Mouse (Mus musculus) embryonic facial prominence, embryonic 14.5 days (tissue): ENCODE results near the gene Bdnf. TPM values are rescaled to one million over a fixed set of nuclear protein-coding genes. Genes with fewer than 3 reads are reported as not detected.

Experiments
- ATAC-seq: fragments of 200-750 bp; cut with Nextera tagmentation; 2 replicates; pipeline ENCODE4 v1.8.0; 2017; ENCODE audit warnings: low read depth, moderate number of reproducible peaks, moderate TSS enrichment
- DNase-seq: peaks from one replicate; pipeline ENCODE4 v3.0.0-alpha.2; 2015; ENCODE audit warnings: low spot score
- H3K27ac ChIP-seq: fragments of 300-500 bp; sonication (generic); replicated peaks from 2 replicates; pipeline ENCODE4 v1.5.1; 2014; ENCODE audit warnings: low read depth, mild to moderate bottlenecking, low read length, moderate library complexity
- H3K27me3 ChIP-seq: fragments of 300-500 bp; sonication (generic); replicated peaks from 2 replicates; pipeline ENCODE4 v1.6.1; 2014; ENCODE audit warnings: low read length; ENCODE audit not compliant: control insufficient read depth, insufficient read depth
- H3K36me3 ChIP-seq: fragments of 300-500 bp; sonication (generic); 2 replicates; pipeline ENCODE4 v1.6.1; 2014; ENCODE audit warnings: low read length, mixed read lengths; ENCODE audit not compliant: control insufficient read depth, insufficient read depth
- H3K4me1 ChIP-seq: fragments of 300-500 bp; sonication (generic); 2 replicates; pipeline ENCODE4 v1.6.1; 2014; ENCODE audit warnings: antibody characterized with exemption, low read length; ENCODE audit not compliant: control insufficient read depth, insufficient read depth
- H3K4me2 ChIP-seq: fragments of 300-500 bp; sonication (generic); 2 replicates; pipeline ENCODE4 v1.6.1; 2014; ENCODE audit warnings: low read depth, mild to moderate bottlenecking, low read length, moderate library complexity, mixed read lengths
- H3K4me3 ChIP-seq: fragments of 300-500 bp; sonication (generic); 2 replicates; pipeline ENCODE4 v1.5.1; 2014; ENCODE audit warnings: low read depth, mild to moderate bottlenecking, low read length
- H3K9ac ChIP-seq: fragments of 300-500 bp; sonication (generic); 2 replicates; pipeline ENCODE4 v1.6.1; 2014; ENCODE audit warnings: low read depth, mild to moderate bottlenecking, low read length, moderate library complexity, mixed read lengths
- H3K9me3 ChIP-seq: fragments of 300-500 bp; sonication (generic); 2 replicates; pipeline ENCODE4 v1.6.1; 2016; ENCODE audit warnings: low read length; ENCODE audit not compliant: control insufficient read depth
- WGBS: fragments of 180-500 bp; shearing (Covaris S2); extraction: QIAGEN DNeasy Blood & Tissue Kit; methylation state at CpG from one replicate; pipeline ENCODE4 v1.1.7; 2014; 5-methylcytosine and 5-hydroxymethylcytosine counted together
- polyA plus RNA-seq: library from polyadenylated mRNA; unstranded; fragments of >200 nt; fragmentation: Nextera tagmentation; extraction: Ambion mirVana; gene quantifications from 2 replicates; pipeline ENCODE4 v1.2.1, GENCODE M21; 2014

The Bdnf gene
- polyA plus RNA-seq, 1 experiment from 2014 or later: 3.6 TPM

DNA sequence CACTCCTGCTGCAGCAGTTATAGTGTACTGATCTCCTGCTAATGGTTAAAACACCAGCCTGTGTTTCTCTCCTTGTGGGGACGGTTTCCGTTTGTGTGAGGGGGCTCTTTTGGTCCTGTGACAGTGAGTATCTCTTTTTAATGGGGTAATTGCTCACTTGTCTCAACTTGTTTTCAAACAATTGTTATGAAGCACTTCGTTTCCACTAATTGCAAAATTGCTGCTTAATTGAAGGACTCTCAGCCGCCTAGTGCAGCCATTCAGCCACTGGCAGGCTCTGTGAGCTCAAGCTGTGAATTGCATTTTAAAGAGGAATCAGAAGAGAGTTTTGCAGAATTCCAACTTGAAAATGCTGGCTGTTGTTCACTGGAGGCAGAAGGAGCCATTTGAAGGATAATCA lies 22.7 kb downstream of the Bdnf start:
- H3K4me3 ChIP-seq: no peak overlapping the region
- 13% methylated on average over 4 of the region's 4 CpGs for WGBS
- DNase-seq (peak; percentile 31), ATAC-seq (no peak)
- no peak overlapping the region for H3K4me2 ChIP-seq
- H3K4me1 ChIP-seq: no peaks in the 10 kb centered on the region
- no peak overlapping the region for H3K9ac ChIP-seq
- H3K9me3 ChIP-seq: no peaks in the 10 kb centered on the region
- peaks cover 3% of the 10 kb centered on the region; the same call in 1 of the 2 replicates for H3K27me3 ChIP-seq
- H3K36me3 ChIP-seq: no peaks in the 10 kb centered on the region
- H3K27ac ChIP-seq: no peak overlapping the region

DNA sequence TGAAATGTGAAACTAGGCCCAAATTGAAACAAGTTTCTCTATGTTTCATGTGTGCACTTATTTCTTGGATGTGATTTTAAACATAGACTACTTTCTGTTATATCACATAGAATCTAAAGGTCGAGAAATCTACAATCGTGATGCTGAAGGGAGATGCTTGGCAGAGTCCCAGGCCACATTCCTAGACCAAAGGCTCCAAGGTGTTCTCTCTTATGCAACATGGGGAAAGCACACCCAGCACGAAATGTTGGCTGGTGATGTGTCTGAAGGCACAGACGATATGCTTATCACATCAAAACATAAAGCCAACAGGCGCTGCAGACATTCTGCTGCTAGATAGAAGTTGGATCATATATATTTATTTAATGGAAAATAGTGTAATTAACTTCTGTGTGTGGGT lies 25.8 kb downstream of the Bdnf start:
- 55% methylated on average over 5 of the region's 5 CpGs for WGBS

GRCm38 (mm10) chr2:109703588-109703987 lies 29.1 kb downstream of the Bdnf start:
- H3K9ac ChIP-seq: no peak overlapping the region
- 76% methylated on average over 4 of the region's 4 CpGs for WGBS
- H3K9me3 ChIP-seq: no peaks in the 10 kb centered on the region
- H3K4me3 ChIP-seq: no peak overlapping the region
- no peaks in the 10 kb centered on the region for H3K27me3 ChIP-seq
- ATAC-seq: no peak
- no peak for DNase-seq
- no peak overlapping the region for H3K4me2 ChIP-seq
- H3K36me3 ChIP-seq: no peaks in the 10 kb centered on the region
- H3K27ac ChIP-seq: no peak overlapping the region
- no peaks in the 10 kb centered on the region for H3K4me1 ChIP-seq

More for the DNA sequence above, 25.8 kb downstream of the Bdnf start:
- no peak for ATAC-seq
- DNase-seq: no peak
- no peak overlapping the region for H3K9ac ChIP-seq
- no peaks in the 10 kb centered on the region for H3K36me3 ChIP-seq
- H3K27me3 ChIP-seq: no peaks in the 10 kb centered on the region
- H3K4me2 ChIP-seq: no peak overlapping the region
- H3K4me1 ChIP-seq: no peaks in the 10 kb centered on the region
- H3K4me3 ChIP-seq: no peak overlapping the region
- H3K9me3 ChIP-seq: no peaks in the 10 kb centered on the region
- H3K27ac ChIP-seq: no peak overlapping the region

DNA sequence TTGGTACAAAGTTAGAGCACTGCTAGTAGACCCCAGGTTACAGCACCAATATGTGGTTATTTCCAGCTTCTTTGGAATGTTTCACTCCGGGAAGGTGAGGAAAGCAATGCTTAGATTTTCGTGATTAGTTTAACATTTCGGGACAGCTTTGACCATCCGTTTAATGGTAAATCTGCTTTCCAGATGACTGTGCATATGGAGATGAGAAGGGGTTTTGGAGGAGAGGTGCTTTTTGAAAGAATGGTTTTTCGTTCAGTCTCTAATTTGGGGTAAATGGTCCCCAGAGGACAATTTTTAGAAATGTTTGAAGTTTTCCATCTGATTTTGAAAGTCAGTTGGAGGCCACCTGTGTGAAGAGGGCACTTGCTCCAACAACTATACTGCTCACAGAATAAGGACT lies 29.6 kb downstream of the Bdnf start:
- WGBS: 51% methylated on average over 5 of the region's 5 CpGs
- H3K4me1 ChIP-seq: no peaks in the 10 kb centered on the region
- no peaks in the 10 kb centered on the region for H3K27me3 ChIP-seq
- no peak overlapping the region for H3K27ac ChIP-seq
- no peaks in the 10 kb centered on the region for H3K36me3 ChIP-seq
- H3K9me3 ChIP-seq: no peaks in the 10 kb centered on the region
- H3K4me3 ChIP-seq: no peak overlapping the region
- H3K9ac ChIP-seq: no peak overlapping the region
- DNase-seq: no peak
- no peak for ATAC-seq
- no peak overlapping the region for H3K4me2 ChIP-seq

DNA sequence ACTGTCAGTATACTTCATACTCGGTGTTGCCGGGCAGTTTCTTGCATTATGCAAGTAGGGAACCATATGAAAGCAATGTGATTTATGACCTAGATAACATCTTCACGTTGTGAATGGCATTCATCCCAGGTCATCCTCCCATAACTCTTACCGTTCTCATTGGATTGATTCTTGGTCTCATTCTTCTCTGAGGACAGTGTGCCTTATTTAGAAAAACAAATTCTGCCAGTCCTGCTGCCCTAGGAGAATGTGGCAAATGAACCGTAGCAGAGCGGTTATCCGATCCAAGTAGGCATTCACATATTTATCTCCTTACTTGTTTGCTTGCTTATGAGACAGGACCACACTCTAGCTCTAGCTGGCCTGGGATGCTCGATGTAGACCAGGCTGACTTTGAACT lies 32.0 kb downstream of the Bdnf start:
- H3K9ac ChIP-seq: no peak overlapping the region
- no peak for DNase-seq
- H3K27ac ChIP-seq: no peak overlapping the region
- 82% methylated on average over 8 of the region's 8 CpGs for WGBS
- H3K4me3 ChIP-seq: no peak overlapping the region
- H3K27me3 ChIP-seq: no peaks in the 10 kb centered on the region
- no peaks in the 10 kb centered on the region for H3K4me1 ChIP-seq
- H3K4me2 ChIP-seq: no peak overlapping the region
- ATAC-seq: no peak
- no peaks in the 10 kb centered on the region for H3K36me3 ChIP-seq
- no peaks in the 10 kb centered on the region for H3K9me3 ChIP-seq

GRCm38 (mm10) chr2:109709346-109709745 lies 34.8 kb downstream of the Bdnf start:
- Histone ChIP-seq H3K9me3 (no peaks in the 10 kb centered on the region), H3K36me3 (no peaks in the 10 kb centered on the region), H3K27ac (no peak overlapping the region), H3K4me1 (no peaks in the 10 kb centered on the region), H3K4me2 (no peak overlapping the region), H3K4me3 (no peak overlapping the region), H3K9ac (no peak overlapping the region), H3K27me3 (no peaks in the 10 kb centered on the region)
- ATAC-seq (no peak), DNase-seq (no peak)
- 86% methylated on average over 7 of the region's 7 CpGs for WGBS

GRCm38 (mm10) chr2:109711049-109711448 lies 36.5 kb downstream of the Bdnf start:
- no peaks in the 10 kb centered on the region for H3K27me3 ChIP-seq
- H3K9ac ChIP-seq: no peak overlapping the region
- no peaks in the 10 kb centered on the region for H3K36me3 ChIP-seq
- H3K4me1 ChIP-seq: no peaks in the 10 kb centered on the region
- H3K27ac ChIP-seq: no peak overlapping the region
- H3K9me3 ChIP-seq: no peaks in the 10 kb centered on the region
- no peak for ATAC-seq
- H3K4me2 ChIP-seq: no peak overlapping the region
- H3K4me3 ChIP-seq: no peak overlapping the region
- DNase-seq: no peak
- WGBS: 65% methylated on average over 1 of the region's 1 CpGs

DNA sequence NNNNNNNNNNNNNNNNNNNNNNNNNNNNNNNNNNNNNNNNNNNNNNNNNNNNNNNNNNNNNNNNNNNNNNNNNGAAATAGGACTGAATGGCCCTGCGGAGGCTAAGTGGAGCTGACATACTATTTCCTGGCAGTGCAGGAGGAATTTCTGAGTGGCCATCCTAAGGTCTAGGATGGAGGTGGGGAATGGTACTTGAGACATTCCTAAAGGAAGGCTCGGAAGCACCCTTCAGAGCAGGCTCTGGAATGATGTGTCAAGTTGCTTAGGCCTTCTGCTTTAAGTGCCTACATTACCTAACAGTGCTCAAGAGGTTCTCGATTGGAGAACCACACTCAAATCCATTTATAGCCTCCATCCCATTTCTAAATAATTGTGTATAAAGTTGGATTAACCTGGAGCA lies 50.8 kb downstream of the Bdnf start:
- Histone ChIP-seq H3K36me3 (no peaks in the 10 kb centered on the region), H3K9ac (no peak overlapping the region), H3K9me3 (no peaks in the 10 kb centered on the region), H3K4me2 (no peak overlapping the region), H3K27ac (no peak overlapping the region), H3K4me3 (no peak overlapping the region), H3K4me1 (no peaks in the 10 kb centered on the region; the same call in 1 of the 2 replicates), H3K27me3 (no peaks in the 10 kb centered on the region)
- DNase-seq (no peak), ATAC-seq (no peak)
- WGBS: 71% methylated on average over 3 of the region's 3 CpGs

DNA sequence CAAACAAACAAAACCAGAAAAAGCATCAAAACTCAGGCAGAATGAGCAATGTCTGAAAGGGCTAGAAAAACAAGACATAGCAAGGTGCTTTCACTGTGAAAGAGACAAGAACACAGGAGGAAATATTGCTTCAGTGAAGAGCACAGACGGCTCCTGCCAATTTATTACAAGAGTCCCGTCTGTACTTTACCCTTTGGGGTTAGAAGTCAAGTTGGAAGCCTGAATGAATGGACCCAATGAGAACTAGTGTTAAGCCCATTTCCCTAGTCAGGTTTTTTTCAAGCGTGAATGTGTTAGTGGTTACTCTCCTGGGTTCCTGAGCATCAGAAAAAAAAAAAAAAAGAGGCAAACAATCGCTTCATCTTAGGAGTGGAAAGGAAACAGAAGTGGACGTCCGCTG lies 51.3 kb downstream of the Bdnf start:
- Histone ChIP-seq H3K27ac (no peak overlapping the region), H3K4me1 (no peaks in the 10 kb centered on the region; the same call in 1 of the 2 replicates), H3K4me2 (no peak overlapping the region), H3K9ac (no peak overlapping the region), H3K27me3 (no peaks in the 10 kb centered on the region), H3K9me3 (no peaks in the 10 kb centered on the region), H3K36me3 (no peaks in the 10 kb centered on the region), H3K4me3 (no peak overlapping the region)
- ATAC-seq (no peak), DNase-seq (no peak)
- 51% methylated on average over 6 of the region's 6 CpGs for WGBS
